Mouse (Mus musculus): ENCODE measurements at regions not wholly inside any gene's neighbourhood (a gene's known extent, or its start where the extent isn't known, plus 50 kb on each side); places are given as distances from the start of the nearest gene placed in this dataset.
A peak's percentile ranks its signal among the peaks of the same experiment; 100 is the strongest.
"Not testable (repeated sequence)": the region's sequence is repeated elsewhere in the genome, so short reads cannot be mapped to it uniquely, and the experiment has no call there.

DNA sequence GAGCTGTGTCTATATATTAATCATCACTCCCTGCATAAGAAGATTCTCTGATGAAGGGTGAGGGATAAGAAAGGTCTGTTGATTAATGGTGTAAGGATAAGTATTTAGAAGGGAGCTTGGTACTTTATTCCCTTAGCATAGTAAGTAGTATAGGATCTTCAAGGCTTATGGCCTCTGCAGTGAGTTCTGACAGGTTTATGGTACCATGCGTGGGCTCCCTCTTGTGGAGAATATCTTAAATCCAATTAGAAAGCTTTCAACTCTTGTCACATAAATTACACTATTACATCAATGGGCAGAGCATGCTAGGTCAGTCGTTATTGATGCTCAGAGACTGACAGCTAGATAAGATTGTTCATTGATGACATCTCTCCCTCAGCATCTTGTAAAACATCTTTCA, 112.7 kb upstream of the Grin3a start:
- DNase-seq (ENCODE audit: low spot score) (peak; percentile 71), ATAC-seq (0 out of 2 replicates have a peak, but pooled peaks have one; percentile 38)
- Histone ChIP-seq H3K4me2 (ENCODE audit: low read depth, low read length) (no peak overlapping the region), H3K27ac (no peak overlapping the region), H3K4me3 (ENCODE audit: low read length) (no peak overlapping the region), H3K9ac (replicated peaks; ENCODE audit: low read length) (no peak overlapping the region), H3K36me3 (ENCODE audit: insufficient read depth, low read length) (no peaks in the 10 kb centered on the region), H3K27me3 (ENCODE audit: insufficient read depth, low read length) (no peaks in the 10 kb centered on the region), H3K4me1 (ENCODE audit: insufficient read depth, low read length) (no peaks in the 10 kb centered on the region), H3K9me3 (ENCODE audit: low read length) (no peaks in the 10 kb centered on the region)
- WGBS: 27% methylated on average over 2 of the region's 2 CpGs
- peak; percentile 61 for TF ChIP-seq CTCF (IDR thresholded peaks at IDR 0.05; ENCODE audit: low read depth)

- H3K27me3 ChIP-seq (ENCODE audit: insufficient read depth, low read length): no peaks in the 10 kb centered on the region
- 60% methylated on average over 2 of the region's 2 CpGs for WGBS
These were observed 111.3 kb upstream of the Grin3a start for GRCm38 (mm10) chr4:49956855-49957254.

DNA sequence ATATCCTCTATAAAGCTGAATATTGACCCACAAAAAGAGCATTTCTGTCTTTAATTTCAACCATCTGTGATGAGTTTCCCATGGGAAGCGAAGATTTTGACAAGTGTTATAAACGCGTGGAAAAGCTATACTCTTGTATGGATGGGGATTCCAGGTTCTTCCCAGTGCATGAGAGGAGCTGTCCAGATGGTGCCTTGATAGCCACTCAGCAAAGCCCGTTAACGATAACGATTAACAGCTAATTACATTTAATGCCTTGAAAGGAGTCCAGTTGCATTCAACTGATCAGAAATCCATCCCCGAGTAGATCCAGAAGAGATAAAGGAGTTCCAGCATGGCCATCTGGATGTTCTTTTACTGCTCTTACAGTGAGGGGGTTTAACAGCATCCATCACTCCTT, 100.8 kb upstream of the Grin3a start:
- Histone ChIP-seq H3K36me3 (ENCODE audit: insufficient read depth, low read length) (no peaks in the 10 kb centered on the region), H3K4me3 (ENCODE audit: low read length) (no peak overlapping the region), H3K4me2 (ENCODE audit: low read depth, low read length) (no peak overlapping the region), H3K9me3 (ENCODE audit: low read length) (no peaks in the 10 kb centered on the region), H3K27me3 (ENCODE audit: insufficient read depth, low read length) (no peaks in the 10 kb centered on the region), H3K4me1 (ENCODE audit: insufficient read depth, low read length) (no peaks in the 10 kb centered on the region), H3K27ac (no peak overlapping the region), H3K9ac (replicated peaks; ENCODE audit: low read length) (no peak overlapping the region)
- ATAC-seq: no peak
- no peak for TF ChIP-seq CTCF (IDR thresholded peaks at IDR 0.05; ENCODE audit: low read depth)
- 64% methylated on average over 7 of the region's 7 CpGs for WGBS
- no peak for DNase-seq (ENCODE audit: low spot score)

More at GRCm38 (mm10) chr4:49956855-49957254, 111.3 kb upstream of the Grin3a start:
- H3K36me3 ChIP-seq (ENCODE audit: insufficient read depth, low read length): no peaks in the 10 kb centered on the region
- no peak overlapping the region for H3K27ac ChIP-seq
- DNase-seq (ENCODE audit: low spot score): no peak
- no peaks in the 10 kb centered on the region for H3K9me3 ChIP-seq (ENCODE audit: low read length)
- H3K4me1 ChIP-seq (ENCODE audit: insufficient read depth, low read length): no peaks in the 10 kb centered on the region
- TF ChIP-seq CTCF (IDR thresholded peaks at IDR 0.05; ENCODE audit: low read depth): no peak
- no peak for ATAC-seq
- H3K4me3 ChIP-seq (ENCODE audit: low read length): no peak overlapping the region
- no peak overlapping the region for H3K4me2 ChIP-seq (ENCODE audit: low read depth, low read length)
- H3K9ac ChIP-seq (replicated peaks; ENCODE audit: low read length): no peak overlapping the region

DNA sequence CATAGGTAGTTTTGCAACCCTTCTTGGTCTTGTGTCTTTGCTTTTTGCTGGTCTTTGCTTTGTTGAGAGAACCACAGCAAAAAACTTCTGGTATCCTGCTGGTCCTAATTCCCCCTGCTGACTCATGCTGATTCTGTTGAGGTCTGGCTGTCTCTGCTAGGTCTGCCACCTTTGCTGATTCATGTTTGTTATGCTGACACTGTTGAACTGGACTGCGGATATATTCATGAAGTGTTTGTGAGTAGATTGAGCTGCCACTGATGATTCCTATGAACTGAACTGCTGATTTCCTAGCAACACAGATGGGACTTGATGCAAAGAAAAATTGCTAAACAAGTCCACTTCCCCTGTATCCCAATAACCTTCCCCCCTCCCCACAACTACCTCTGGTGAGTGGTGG, 91.9 kb upstream of the Grin3a start:
- no peaks in the 10 kb centered on the region for H3K4me1 ChIP-seq (ENCODE audit: insufficient read depth, low read length)
- H3K27ac ChIP-seq: no peak overlapping the region
- no peaks in the 10 kb centered on the region for H3K9me3 ChIP-seq (ENCODE audit: low read length)
- 90% methylated on average over 1 of the region's 1 CpGs for WGBS
- H3K9ac ChIP-seq (replicated peaks; ENCODE audit: low read length): no peak overlapping the region
- H3K4me2 ChIP-seq (ENCODE audit: low read depth, low read length): no peak overlapping the region
- H3K4me3 ChIP-seq (ENCODE audit: low read length): no peak overlapping the region
- no peak for ATAC-seq
- DNase-seq (ENCODE audit: low spot score): no peak
- no peak for TF ChIP-seq CTCF (IDR thresholded peaks at IDR 0.05; ENCODE audit: low read depth)
- no peaks in the 10 kb centered on the region for H3K27me3 ChIP-seq (ENCODE audit: insufficient read depth, low read length)
- H3K36me3 ChIP-seq (ENCODE audit: insufficient read depth, low read length): no peaks in the 10 kb centered on the region

GRCm38 (mm10) chr4:49929636-49930035, 84.1 kb upstream of the Grin3a start:
- H3K4me1 ChIP-seq (ENCODE audit: insufficient read depth, low read length); ATAC-seq; H3K4me2 ChIP-seq (ENCODE audit: low read depth, low read length); H3K27ac ChIP-seq; H3K27me3 ChIP-seq (ENCODE audit: insufficient read depth, low read length); H3K9ac ChIP-seq (replicated peaks; ENCODE audit: low read length); H3K9me3 ChIP-seq (ENCODE audit: low read length); H3K36me3 ChIP-seq (ENCODE audit: insufficient read depth, low read length); DNase-seq (ENCODE audit: low spot score); H3K4me3 ChIP-seq (ENCODE audit: low read length): not testable (repeated sequence)

DNA sequence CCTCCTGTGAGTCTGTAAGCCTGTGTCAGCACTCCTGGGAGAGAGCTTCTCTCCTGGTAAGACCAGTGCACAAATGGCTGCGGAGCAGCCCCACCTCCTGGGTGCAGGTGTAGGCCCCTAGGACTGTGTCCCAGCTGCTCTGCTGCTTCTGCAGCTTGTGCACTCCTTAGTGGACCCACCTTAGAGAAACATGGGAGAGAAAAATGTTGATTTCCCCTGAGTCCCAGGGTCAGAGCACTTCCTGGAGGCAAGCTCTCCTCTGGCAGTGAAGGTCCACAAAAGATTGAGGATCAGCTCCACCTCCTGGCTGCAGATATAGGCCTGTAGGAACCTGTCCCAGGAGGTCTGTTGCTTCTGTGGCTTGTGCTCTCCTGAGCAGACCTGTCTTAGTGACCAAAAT, 81.5 kb upstream of the Grin3a start:
- 73% methylated on average over 1 of the region's 1 CpGs for WGBS
- ATAC-seq: no peak

DNA sequence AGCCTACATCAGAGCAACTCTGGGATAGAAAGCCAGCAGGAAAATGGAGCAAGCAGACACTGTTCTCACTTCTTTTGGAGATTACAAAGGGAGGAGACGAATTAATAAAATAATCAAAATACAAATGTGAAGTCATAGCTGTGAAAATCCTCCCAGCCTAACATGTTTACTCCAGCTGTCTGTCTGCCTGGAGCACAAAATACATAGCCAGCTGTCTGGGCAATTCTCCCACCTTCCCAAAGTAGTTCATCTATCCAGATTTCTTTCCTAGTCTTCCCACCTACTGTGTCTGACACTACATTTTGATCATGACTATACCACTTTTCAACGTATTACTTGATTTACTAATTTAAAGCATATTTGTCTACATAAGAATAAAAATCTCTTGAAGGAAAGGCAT, 68.7 kb upstream of the Grin3a start:
- WGBS: 49% methylated on average over 2 of the region's 2 CpGs
- Histone ChIP-seq H3K9me3 (ENCODE audit: low read length) (no peaks in the 10 kb centered on the region), H3K27ac (peak overlapping the region; percentile 62), H3K4me3 (ENCODE audit: low read length) (no peak overlapping the region), H3K4me1 (ENCODE audit: insufficient read depth, low read length) (peaks cover 4% of the 10 kb centered on the region; the same call in 1 of the 2 replicates), H3K9ac (replicated peaks; ENCODE audit: low read length) (no peak overlapping the region), H3K4me2 (ENCODE audit: low read depth, low read length) (no peak overlapping the region), H3K27me3 (ENCODE audit: insufficient read depth, low read length) (no peaks in the 10 kb centered on the region), H3K36me3 (ENCODE audit: insufficient read depth, low read length) (no peaks in the 10 kb centered on the region)
- ATAC-seq (no peak), DNase-seq (ENCODE audit: low spot score) (no peak)
- TF ChIP-seq CTCF (IDR thresholded peaks at IDR 0.05; ENCODE audit: low read depth): no peak

More for the DNA sequence above, 81.5 kb upstream of the Grin3a start:
- Histone ChIP-seq H3K9me3 (ENCODE audit: low read length) (no peaks in the 10 kb centered on the region), H3K4me3 (ENCODE audit: low read length) (no peak overlapping the region), H3K4me1 (ENCODE audit: insufficient read depth, low read length) (no peaks in the 10 kb centered on the region), H3K27me3 (ENCODE audit: insufficient read depth, low read length) (no peaks in the 10 kb centered on the region), H3K27ac (no peak overlapping the region), H3K4me2 (ENCODE audit: low read depth, low read length) (no peak overlapping the region), H3K9ac (replicated peaks; ENCODE audit: low read length) (no peak overlapping the region), H3K36me3 (ENCODE audit: insufficient read depth, low read length) (no peaks in the 10 kb centered on the region)
- TF ChIP-seq CTCF (IDR thresholded peaks at IDR 0.05; ENCODE audit: low read depth): no peak
- DNase-seq (ENCODE audit: low spot score): no peak

Measured in hindbrain, postnatal 0 days (tissue).